Mouse (Mus musculus) kidney, embryonic 14.5 days (tissue): ENCODE measurements around the gene Tppp2. TPM values are rescaled to one million over a fixed set of nuclear protein-coding genes. Genes with fewer than 3 reads are reported as not detected.
A peak's percentile ranks its signal among the peaks of the same experiment; 100 is the strongest.
"Not testable (repeated sequence)": the region's sequence is repeated elsewhere in the genome, so short reads cannot be mapped to it uniquely, and the experiment has no call there.

Experiments used
- ATAC-seq: fragments of 200-750 bp; cut with Nextera tagmentation; 2 replicates; pipeline ENCODE4 v1.8.0; 2017; ENCODE audit warnings: moderate number of reproducible peaks, mild to moderate bottlenecking, moderate TSS enrichment, moderate library complexity; ENCODE audit not compliant: low FRiP score, low TSS enrichment
- H3K27ac ChIP-seq: fragments of 300-500 bp; sonication (generic); 2 replicates; pipeline ENCODE4 v1.5.1; 2014; ENCODE audit warnings: low read depth, mild to moderate bottlenecking, low read length, moderate library complexity, mixed read lengths
- H3K27me3 ChIP-seq: fragments of 300-500 bp; sonication (generic); 2 replicates; pipeline ENCODE4 v1.6.1; 2014; ENCODE audit warnings: mild to moderate bottlenecking, low read length; ENCODE audit not compliant: control insufficient read depth, insufficient read depth
- H3K36me3 ChIP-seq: fragments of 300-500 bp; sonication (generic); 2 replicates; pipeline ENCODE4 v1.6.1; 2014; ENCODE audit warnings: low read length, mixed read lengths; ENCODE audit not compliant: control insufficient read depth, insufficient read depth
- H3K4me1 ChIP-seq: fragments of 300-500 bp; sonication (generic); 2 replicates; pipeline ENCODE4 v1.6.1; 2014; ENCODE audit warnings: low read length, mixed read lengths; ENCODE audit not compliant: control insufficient read depth, insufficient read depth
- H3K4me2 ChIP-seq: fragments of 300-500 bp; sonication (generic); replicated peaks from 2 replicates; pipeline ENCODE4 v1.6.1; 2014; ENCODE audit warnings: low read depth, mild to moderate bottlenecking, low read length
- H3K4me3 ChIP-seq: fragments of 300-500 bp; sonication (generic); 2 replicates; pipeline ENCODE4 v1.5.1; 2014; ENCODE audit warnings: mild to moderate bottlenecking, low read length
- H3K9ac ChIP-seq: fragments of 300-500 bp; sonication (generic); 2 replicates; pipeline ENCODE4 v1.6.1; 2014; ENCODE audit warnings: low read depth, mild to moderate bottlenecking, low read length, moderate library complexity
- H3K9me3 ChIP-seq: fragments of 300-500 bp; sonication (generic); 2 replicates; pipeline ENCODE4 v1.6.1; 2016; ENCODE audit warnings: low read length; ENCODE audit not compliant: control insufficient read depth
- WGBS: fragments of 180-500 bp; shearing (Covaris S2); extraction: QIAGEN DNeasy Blood & Tissue Kit; methylation state at CpG from one replicate; pipeline ENCODE4 v1.1.7; 2014; 5-methylcytosine and 5-hydroxymethylcytosine counted together
- polyA plus RNA-seq: library from polyadenylated mRNA; unstranded; fragments of >200 nt; fragmentation: Nextera tagmentation; extraction: Ambion mirVana; gene quantifications from 2 replicates; pipeline ENCODE4 v1.2.1, GENCODE M21; 2014

Tppp2 gene
- polyA plus RNA-seq, 1 experiment from 2014 or later, result not detected

DNA sequence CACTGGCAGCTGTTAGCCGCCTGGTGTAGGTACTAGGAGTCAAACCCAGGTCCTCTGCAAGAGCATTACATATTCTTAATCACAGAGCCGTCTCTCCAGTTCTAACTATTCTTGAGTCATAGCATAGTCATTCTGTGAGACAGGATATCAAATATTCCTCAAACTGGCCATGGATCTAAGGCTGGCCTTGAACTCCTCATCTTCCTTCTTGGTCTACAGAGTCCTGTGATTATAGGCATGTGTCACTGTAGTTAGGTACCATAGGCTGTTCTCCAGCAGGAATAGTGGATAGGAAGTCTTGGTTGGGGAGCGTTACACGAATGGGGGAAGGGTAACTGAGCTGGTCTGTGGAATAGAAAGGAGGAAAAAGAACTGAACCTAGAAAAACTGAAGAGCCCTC, 1.7 kb upstream of the Tppp2 start:
- Histone ChIP-seq H3K4me2 (no peak overlapping the region), H3K4me3 (no peak overlapping the region), H3K9ac (no peak overlapping the region), H3K9me3 (no peaks in the 10 kb centered on the region), H3K27ac (no peak overlapping the region), H3K27me3 (no peaks in the 10 kb centered on the region), H3K36me3 (no peaks in the 10 kb centered on the region), H3K4me1 (peaks cover 12% of the 10 kb centered on the region)
- 84% methylated on average over 4 of the region's 4 CpGs for WGBS
- no peak for ATAC-seq

DNA sequence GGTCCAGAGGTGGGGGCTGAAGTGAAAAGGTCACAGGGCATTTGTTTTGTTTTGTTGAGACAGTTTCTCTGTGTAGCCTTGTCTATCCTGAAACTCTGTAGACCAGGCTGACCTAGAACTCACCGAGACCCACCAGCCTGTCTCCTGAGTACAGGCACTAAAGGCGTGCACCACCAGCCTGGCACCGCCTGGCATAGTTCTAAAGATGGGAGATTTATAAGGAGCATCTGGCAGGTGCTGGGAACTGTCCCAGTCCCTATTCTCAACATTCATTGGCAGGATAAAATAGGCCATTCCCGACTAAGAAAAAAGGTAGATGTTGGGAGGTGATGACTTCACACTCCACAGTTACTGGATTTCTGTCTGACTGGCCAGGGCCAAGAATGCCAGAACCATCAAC, 741 bp downstream of the Tppp2 start:
- Histone ChIP-seq H3K9ac (no peak overlapping the region), H3K4me3 (no peak overlapping the region), H3K4me2 (no peak overlapping the region), H3K4me1 (peaks cover 10% of the 10 kb centered on the region), H3K27me3 (no peaks in the 10 kb centered on the region), H3K9me3 (no peaks in the 10 kb centered on the region), H3K27ac (no peak overlapping the region), H3K36me3 (no peaks in the 10 kb centered on the region)
- no peak for ATAC-seq
- 89% methylated on average over 4 of the region's 4 CpGs for WGBS

DNA sequence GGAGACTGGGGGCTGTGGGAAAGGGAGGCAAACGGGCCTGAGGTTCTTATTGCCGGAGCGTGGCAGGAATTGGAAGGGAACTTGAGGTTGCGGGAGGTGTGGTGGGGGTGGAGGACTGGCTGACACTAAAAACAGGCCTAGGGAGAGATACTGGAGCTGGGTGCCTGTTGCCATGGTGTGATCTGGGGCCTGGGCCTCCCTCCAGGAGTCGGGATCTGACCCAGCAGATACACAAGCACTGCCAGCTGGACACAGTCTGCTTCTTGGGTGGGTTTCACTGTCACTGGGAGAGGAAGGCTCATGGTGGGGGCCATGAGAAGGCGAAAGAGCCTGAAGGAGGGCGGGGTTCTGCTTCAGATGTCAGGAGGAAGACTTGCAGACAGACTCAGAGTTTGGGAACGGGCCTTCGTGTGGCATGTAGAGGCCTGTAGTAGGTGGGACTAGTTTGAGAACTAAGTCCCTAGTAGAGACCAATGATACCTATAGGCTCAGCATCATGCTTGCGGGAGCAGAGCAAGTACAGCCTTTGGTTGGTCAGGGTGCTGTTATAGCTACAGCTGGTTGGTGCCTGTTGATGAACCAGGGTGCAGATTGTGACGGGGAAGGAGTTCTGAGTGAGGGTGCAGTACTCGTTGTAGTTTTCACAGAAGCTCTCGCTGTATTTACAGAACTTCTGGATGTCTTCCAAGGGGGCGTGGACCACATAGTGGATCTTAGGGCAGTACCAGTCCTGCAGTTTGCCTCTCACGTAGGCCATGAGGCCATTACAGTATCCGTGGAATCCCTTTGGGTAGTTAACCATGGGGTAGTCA, 3.7 kb downstream of the Tppp2 start:
- H3K27ac ChIP-seq, result no peak overlapping the region
- H3K4me2 ChIP-seq, result no peak overlapping the region
- H3K9ac ChIP-seq, result no peak overlapping the region
- ATAC-seq, result peak; percentile 51; the same call in 1 of the 2 replicates
- 75% methylated on average over 16 of the region's 16 CpGs for WGBS
- no peaks in the 10 kb centered on the region for H3K9me3 ChIP-seq
- no peak overlapping the region for H3K4me3 ChIP-seq
- H3K27me3 ChIP-seq, result no peaks in the 10 kb centered on the region
- H3K4me1 ChIP-seq, result no peaks in the 10 kb centered on the region
- H3K36me3 ChIP-seq, result no peaks in the 10 kb centered on the region

DNA sequence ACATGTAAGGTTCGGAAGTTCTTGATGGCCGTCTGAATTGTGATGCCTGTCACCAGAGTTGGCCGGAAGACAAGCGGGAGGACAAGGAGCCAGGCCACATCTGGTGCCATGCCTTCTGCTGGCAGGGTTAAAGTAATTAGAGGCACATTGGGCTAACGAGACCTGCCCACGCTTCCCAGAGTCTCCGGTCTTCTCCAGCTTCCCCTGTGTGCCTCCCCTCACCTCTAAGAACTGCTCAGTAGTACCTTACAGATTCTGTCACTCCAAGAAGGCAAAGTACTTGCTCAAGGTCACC, 4.3 kb downstream of the Tppp2 start, which contains the start of gene Rnase13:
TSS of gene Rnase13 (minus strand) at position 203 of the 295 bp plus-strand sequence.
- no peak within 1 kb of the TSS for H3K27ac ChIP-seq
- H3K9me3 ChIP-seq, result no peaks in the 10 kb centered on the region
- H3K27me3 ChIP-seq, result no peaks in the 10 kb centered on the region
- H3K36me3 ChIP-seq, result no peaks in the 10 kb centered on the region
- ATAC-seq, result no peak
- no peaks in the 10 kb centered on the region for H3K4me1 ChIP-seq
- no peak within 1 kb of the TSS for H3K4me3 ChIP-seq
- no peak within 1 kb of the TSS for H3K9ac ChIP-seq
- WGBS, result 92% methylated on average over 7 of the region's 7 CpGs
- no peak within 1 kb of the TSS for H3K4me2 ChIP-seq

DNA sequence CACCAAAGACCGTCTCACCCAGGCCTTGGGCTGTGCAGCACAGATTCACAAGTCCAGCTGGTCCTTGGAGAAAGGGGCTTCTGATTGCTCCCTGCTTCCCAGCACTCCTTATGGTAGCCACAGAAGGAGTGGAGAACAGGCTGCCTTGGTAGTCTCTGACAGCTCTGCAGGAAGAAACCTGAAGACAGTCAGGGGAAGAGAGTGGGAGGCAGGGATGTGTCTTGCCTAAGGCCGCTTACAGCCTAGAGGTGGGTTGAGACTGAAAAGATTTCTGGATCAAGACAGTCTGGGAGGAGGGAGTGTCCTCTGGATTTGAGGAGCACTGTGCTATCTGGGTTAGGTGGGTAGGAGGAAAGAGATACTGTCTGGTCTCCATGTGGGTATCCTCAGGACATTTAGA, 4.7 kb downstream of the Tppp2 start:
- Histone ChIP-seq H3K4me2 (no peak overlapping the region), H3K27me3 (no peaks in the 10 kb centered on the region), H3K9me3 (no peaks in the 10 kb centered on the region), H3K4me3 (no peak overlapping the region), H3K9ac (no peak overlapping the region), H3K36me3 (no peaks in the 10 kb centered on the region), H3K4me1 (no peaks in the 10 kb centered on the region), H3K27ac (no peak overlapping the region)
- ATAC-seq, result no peak
- 78% methylated on average over 2 of the region's 2 CpGs for WGBS

DNA sequence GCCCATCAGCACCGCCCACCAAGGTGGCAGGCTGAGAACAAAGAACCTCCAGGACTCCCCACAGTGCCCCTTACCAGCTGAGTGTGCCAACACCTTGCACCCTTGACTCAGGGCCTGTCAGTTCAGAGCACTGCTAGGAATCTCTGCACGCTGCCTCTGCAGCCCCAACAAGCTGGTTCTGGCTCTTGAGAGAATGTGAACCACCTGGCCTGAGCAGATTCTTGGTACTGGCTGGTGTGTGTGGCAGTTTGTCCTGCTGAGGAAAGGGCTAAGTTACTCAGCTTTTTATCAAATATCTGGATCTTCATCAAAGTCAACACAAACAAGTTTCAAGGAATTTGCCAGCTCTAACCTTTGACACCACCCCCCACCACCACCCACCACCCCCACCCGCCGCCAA, 5.3 kb downstream of the Tppp2 start:
- Histone ChIP-seq H3K9me3 (no peaks in the 10 kb centered on the region), H3K9ac (no peak overlapping the region), H3K4me1 (no peaks in the 10 kb centered on the region), H3K4me2 (no peak overlapping the region), H3K36me3 (no peaks in the 10 kb centered on the region), H3K27ac (no peak overlapping the region), H3K4me3 (no peak overlapping the region), H3K27me3 (no peaks in the 10 kb centered on the region)
- 84% methylated on average over 4 of the region's 4 CpGs for WGBS
- no peak for ATAC-seq

DNA sequence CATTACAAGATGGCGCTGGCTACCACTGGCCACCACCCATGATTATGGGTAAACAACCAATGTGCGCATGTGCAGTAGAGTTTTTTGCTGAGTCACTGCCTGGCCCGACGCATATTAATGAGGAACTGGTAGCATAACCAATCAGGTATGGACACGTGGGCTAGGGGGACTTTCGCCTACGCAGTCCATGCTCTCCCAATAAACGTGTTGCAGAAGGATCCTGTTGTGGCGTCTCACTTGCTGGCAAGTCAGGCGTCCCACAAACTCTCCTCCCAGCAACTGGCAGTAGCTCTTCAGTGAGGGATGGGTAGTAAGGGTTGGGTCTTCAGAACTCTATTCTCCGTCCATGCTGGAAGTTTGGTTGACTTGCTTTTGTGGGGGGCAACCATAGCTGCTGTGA, 8.7 kb downstream of the Tppp2 start:
- 93% methylated on average over 11 of the region's 11 CpGs for WGBS

DNA sequence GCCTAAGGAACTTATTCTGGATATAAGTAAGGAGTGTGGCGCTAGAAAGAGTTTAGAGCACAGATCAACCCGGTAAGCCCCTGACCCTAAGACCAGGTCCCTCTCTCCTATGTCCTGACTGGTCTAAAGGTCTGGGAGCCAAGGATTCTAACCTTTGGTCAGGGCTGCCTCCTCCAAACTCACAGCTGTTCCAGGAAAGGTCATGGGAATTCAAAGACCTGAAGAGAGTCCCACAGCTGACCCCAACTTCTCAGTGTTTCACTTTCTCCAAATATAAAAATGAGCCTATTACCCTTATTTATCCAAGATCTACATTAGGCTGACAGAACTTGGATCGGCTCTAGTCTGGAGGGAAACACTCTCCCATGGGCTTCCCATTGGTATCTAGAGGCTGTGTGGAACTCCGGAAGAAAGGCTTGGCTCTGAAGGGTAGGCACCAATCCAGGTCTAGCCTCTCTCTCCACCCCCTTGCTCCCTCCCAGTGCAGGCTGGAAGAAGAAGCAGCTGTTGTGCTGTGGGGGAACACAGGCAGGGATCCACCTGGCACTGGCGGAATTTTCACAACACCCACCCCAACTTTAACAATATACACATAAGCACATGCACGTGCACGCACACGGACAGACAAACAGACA, 11.2 kb downstream of the Tppp2 start:
- no peak for ATAC-seq
- no peaks in the 10 kb centered on the region for H3K36me3 ChIP-seq
- H3K27ac ChIP-seq, result no peak overlapping the region
- WGBS, result 82% methylated on average over 8 of the region's 8 CpGs
- no peaks in the 10 kb centered on the region for H3K27me3 ChIP-seq
- H3K4me1 ChIP-seq, result peaks cover 3% of the 10 kb centered on the region; the same call in 1 of the 2 replicates
- no peak overlapping the region for H3K4me2 ChIP-seq
- no peak overlapping the region for H3K4me3 ChIP-seq
- H3K9me3 ChIP-seq, result no peaks in the 10 kb centered on the region
- H3K9ac ChIP-seq, result no peak overlapping the region

More for the DNA sequence above, 8.7 kb downstream of the Tppp2 start:
- H3K27ac ChIP-seq, H3K4me3 ChIP-seq, H3K4me2 ChIP-seq, H3K9ac ChIP-seq, H3K9me3 ChIP-seq, H3K27me3 ChIP-seq, H3K4me1 ChIP-seq, H3K36me3 ChIP-seq, ATAC-seq: not testable (repeated sequence)

DNA sequence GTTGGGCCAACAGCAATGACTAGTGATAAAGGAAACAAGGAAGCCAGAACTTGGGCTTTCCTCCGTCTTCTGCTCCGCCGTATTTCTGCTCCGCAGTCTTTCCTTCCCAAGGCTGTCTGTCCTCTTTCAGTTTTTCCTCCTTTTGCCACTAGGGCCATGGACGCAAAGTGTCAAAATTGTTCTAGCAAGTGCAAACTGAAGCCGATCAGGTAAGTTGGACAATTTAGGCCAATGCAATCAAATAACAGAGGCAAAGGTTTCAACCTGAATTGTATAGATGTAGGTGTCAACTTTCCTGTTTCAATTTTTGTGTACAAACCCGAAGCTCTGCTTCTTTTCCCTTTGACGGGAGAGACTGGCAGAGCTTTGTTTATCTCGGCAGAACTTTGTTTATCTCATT, 11.7 kb downstream of the Tppp2 start:
- no peaks in the 10 kb centered on the region for H3K36me3 ChIP-seq
- no peak overlapping the region for H3K27ac ChIP-seq
- 78% methylated on average over 9 of the region's 9 CpGs for WGBS
- H3K4me1 ChIP-seq, result peaks cover 3% of the 10 kb centered on the region; the same call in 1 of the 2 replicates
- no peak overlapping the region for H3K4me3 ChIP-seq
- no peak overlapping the region for H3K4me2 ChIP-seq
- H3K27me3 ChIP-seq, result no peaks in the 10 kb centered on the region
- H3K9me3 ChIP-seq, result no peaks in the 10 kb centered on the region
- H3K9ac ChIP-seq, result no peak overlapping the region
- ATAC-seq, result no peak
